Mouse (Mus musculus) layer of hippocampus, adult 18-20 months (tissue): ENCODE results near the gene Tpbpa. TPM values are rescaled to one million over a fixed set of nuclear protein-coding genes. Genes with fewer than 3 reads are reported as not detected.
"Not testable (repeated sequence)": the region's sequence is repeated elsewhere in the genome, so short reads cannot be mapped to it uniquely, and the experiment has no call there.

ENCODE experiments used
- DNase-seq, 2 experiments: peaks; one replicate each; pipeline ENCODE4 v3.0.0; 2022; ENCODE audit warnings: low spot score in 2 of 2
- long read RNA-seq: library from polyadenylated mRNA; stranded (forward); transcript quantifications from one replicate; pipeline ENCODE4 v2.0.0, GENCODE M21; 2021
- total RNA-seq, 2 experiments: library from RNA; stranded (reverse); gene quantifications; 2 replicates each; pipeline ENCODE4 v1.2.3; 2021

Gene Tpbpa
- not detected for total RNA-seq
- long read RNA-seq: 0 reads

DNA sequence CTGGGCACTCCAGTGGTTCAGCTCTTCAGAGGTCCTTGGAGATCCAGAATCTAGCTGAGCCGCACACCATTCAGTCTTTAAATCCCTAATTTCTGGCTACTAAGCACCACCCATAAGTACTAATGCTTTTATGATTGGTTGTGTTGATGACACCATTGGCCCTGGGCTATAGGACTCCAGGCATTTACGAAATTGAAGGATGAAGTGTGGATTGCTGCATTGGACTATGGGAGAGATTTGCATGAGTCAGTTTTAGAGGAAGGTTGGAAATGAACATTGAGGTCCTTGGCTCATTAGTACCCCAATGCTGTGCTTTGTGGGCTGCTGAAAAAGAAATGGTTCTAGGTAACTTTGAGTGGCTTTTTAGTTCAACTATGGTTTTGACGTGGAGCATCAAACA is at the start of gene Tpbpa:
Gene Tpbpa (minus strand): TSS at position 101 of the 400 bp plus-strand sequence.
- DNase-seq: not testable (repeated sequence)

DNA sequence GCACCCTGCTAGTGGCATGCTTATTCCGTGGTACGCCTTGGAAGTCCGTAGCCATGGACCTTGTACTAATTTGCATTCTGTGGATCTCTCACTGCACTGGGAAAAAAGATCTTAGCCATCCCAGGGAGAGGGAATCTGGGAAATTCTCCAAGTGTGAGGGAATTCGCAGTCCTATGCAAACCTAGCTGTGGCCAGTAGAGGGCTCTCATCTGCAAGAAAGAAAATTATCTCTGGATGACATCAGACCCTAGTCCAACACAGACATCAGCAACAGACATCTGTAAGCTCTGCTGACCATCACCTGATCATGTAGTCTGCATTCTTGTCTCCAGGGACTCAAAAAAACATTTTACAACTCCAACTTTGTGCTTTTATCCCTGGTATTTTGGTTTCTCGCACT is 45.1 kb upstream of the Tpbpa start:
- DNase-seq: not testable (repeated sequence)

DNA sequence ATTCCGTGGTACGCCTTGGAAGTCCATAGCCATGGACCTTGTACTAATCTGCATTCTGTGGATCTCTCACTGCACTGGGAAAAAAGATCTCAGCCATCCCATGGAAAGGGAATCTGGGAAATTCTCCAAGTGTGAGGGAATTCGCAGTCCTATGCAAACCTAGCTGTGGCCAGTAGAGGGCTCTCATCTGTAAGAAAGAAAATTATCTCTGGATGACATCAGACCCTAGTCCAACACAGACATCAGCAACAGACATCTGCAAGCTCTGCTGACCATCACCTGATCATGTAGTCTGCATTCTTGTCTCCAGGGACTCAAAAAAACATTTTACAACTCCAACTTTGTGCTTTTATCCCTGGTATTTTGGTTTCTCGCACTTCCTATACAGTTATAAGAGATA is 30.5 kb upstream of the Tpbpa start:
- not testable (repeated sequence) for DNase-seq

DNA sequence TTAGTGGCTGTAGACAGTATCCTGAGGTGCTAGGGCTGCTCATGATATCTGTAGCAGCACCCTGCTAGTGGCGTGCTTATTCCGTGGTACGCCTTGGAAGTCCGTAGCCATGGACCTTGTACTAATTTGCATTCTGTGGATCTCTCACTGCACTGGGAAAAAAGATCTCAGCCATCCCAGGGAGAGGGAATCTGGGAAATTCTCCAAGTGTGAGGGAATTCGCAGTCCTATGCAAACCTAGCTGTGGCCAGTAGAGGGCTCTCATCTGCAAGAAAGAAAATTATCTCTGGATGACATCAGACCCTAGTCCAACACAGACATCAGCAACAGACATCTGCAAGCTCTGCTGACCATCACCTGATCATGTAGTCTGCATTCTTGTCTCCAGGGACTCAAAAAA is 22.2 kb upstream of the Tpbpa start:
- not testable (repeated sequence) for DNase-seq

DNA sequence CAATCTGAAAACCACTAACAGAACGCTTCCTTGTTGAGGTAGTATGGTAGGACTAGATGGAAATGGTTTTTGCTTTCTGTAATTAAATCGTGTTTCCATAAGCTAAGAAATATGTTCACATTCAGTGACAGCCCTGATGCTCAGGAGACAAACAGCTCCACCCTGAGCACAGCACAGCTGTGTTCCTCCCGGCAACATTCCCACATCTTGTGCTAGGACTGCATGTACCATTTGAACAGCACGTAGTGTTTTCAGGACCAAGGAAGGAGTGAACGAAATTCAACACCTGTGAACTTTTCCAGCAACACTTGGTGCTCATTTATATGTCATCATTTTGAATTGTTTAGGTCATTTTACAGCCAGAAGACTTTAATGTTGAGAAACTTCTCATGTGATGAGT is 19.9 kb upstream of the Tpbpa start:
- no peak for DNase-seq

DNA sequence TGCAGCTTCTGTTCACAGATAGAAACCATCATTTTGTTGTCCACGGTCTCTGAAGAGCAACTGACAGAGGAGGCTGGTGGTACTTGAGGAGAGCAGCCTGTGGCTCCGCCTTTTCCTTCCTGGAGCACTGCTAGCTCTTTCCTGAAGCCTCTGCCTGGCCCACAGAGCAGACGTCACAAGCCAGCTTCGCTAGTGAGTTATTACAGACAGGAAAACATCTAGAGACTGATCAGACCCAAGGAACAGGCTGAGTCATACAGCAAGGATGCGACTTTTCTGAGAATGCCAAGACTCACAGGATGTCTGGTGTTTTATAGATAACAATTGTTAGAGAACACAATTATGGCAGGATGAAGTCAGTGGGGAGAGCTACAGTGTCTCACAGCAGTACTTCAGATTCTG is 5.3 kb downstream of the Tpbpa start, which contains the start of the genes Gm49391 and Ctla2a:
Gene Gm49391 (minus strand): TSS at position 72 of the 402 bp plus-strand sequence.
Gene Ctla2a (minus strand): TSS at position 126 of the 402 bp plus-strand sequence.
- DNase-seq: no peak

DNA sequence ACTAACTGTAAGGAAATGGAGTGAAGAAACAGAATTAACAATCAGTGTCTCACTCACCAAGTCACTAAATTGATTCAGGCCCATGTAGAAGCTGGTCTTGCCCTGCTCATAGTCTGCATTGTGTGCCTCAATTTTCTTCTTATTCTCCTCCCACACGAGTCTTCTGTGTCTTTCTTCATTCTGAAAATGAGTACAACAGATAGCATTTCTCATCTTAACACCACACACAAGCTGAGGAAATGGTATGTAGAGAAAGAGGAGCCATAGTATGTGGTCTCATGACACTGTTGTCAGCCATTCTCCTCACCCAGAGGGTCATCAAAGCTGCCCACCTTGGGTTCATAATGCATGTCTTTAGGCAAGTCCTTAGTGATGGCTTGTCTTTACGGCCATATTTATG is 6.3 kb downstream of the Tpbpa start, which contains the start of gene Gm49393:
Gene Gm49393 (minus strand): TSS at position 101 of the 400 bp plus-strand sequence.
- DNase-seq: not testable (repeated sequence)

DNA sequence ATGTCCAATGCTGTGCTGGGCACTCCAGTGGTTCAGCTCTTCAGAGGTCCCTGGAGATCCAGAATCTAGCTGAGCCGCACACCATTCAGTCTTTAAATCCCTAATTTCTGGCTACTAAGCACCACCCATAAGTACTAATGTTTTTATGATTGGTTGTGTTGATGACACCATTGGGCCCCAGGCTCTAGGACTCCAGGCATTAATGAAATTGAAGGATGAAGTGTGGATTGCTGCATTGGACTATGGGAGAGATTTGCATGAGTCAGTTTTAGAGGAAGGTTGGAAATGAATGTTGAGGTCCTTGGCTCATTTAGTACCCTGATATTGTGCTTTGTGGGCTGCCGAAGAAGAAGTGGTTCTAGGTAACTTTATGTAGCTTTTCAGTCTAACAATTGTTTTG is 37.0 kb downstream of the Tpbpa start, which contains the start of gene Tpbpb:
Gene Tpbpb (minus strand): TSS at position 101 of the 400 bp plus-strand sequence.
- DNase-seq: not testable (repeated sequence)

DNA sequence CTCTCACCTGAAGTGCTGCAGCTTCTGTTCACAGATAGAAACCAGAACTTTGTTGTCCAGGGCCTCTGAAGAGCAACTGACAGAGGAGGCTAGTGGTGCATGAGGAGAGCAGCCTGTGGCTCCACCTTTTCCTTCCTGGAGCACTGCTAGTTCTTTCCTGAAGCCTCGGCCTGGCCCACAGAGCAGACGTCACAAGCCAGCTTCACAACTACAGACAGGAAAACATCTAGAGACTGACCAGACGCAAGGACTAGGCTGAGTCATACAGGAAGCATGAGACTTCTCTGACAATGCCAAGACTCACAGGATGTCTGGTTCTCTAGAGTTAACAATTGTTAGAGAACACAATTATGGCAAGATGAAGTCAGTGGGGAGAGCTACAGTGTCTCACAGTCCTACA is 44.5 kb downstream of the Tpbpa start, which contains the start of gene Ctla2b:
Gene Ctla2b (minus strand): TSS at position 120 of the 400 bp plus-strand sequence.
- DNase-seq: peak in 1 of 2 experiments; percentile 0

DNA sequence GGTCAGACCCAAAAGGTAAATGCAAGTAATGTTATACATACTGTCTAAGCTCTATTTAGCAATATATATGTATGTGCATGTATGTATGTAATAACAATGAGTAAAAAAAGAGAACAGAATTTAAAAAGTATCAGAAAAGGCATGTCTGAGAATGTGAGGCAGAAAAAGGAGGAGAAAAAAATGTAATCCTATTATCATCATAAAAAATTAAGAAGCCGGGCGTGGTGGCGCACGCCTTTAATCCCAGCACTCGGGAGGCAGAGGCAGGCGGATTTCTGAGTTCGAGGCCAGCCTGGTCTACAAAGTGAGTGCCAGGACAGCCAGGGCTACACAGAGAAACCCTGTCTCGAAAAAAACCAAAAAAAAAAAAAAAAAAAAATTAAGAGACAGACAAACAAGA is 45.0 kb downstream of the Tpbpa start, which contains the start of gene Gm49392:
Gene Gm49392 (minus strand): TSS at position 101 of the 400 bp plus-strand sequence.
- DNase-seq: not testable (repeated sequence)

DNA sequence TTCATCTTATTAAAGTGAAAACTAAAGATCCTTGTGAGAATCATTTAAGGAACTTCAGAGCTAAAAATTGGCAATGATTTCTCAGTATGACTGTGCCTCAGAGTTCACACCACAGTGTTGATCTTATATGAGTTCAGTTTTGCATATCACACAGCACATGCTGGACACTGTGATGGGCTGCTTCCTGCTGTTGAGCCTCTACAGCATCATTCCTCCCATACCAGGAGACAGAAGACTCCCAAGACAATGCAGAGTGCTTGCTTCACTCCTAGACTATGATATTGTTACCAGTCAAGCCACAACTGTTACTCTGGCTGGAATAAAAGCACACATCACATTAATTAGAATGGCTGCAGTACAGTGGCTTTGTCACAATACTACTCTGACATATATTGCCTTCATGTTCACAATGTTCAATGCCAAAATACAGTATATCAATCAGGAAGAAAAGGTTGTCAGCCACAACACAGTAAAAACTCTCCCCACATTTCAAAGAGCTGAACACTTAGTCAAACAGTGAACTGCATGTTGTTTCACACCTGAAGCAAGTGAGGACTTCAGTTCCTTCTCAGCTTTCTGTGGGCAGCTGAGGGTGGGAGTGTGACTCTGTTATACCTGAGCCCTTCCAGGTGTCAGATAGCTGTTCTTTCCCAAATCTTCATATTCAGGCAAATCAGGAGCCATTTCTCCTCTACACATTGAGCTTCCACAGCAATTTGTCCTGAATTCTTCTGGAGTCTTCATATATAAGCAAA is 46.2 kb downstream of the Tpbpa start:
- no peak for DNase-seq

DNA sequence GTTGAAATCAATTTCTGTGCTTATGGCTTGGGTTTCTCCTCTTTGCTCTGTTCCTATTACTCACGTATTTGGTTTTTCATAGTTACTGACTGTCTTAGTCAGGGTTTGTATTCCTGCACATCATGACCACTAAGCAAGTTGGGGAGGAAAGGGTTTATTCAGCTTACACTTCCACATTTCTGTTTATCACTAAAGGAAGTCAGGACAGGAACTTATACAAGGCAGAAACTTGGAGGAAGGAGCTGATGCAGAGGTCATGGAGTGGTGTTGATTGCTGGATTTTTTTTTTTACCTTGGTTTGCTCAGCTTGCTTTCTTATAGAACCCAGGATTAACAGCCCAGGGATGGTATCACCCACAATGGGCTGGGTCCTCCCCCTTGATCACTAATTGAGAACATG is 49.5 kb downstream of the Tpbpa start:
- DNase-seq: no peak

Other genes starting within 250 kb of the Tpbpa start
- not detected for gene BC051665, start 155.6 kb downstream of the Tpbpa start, total RNA-seq
- not detected for gene Ctsll3, start 139.1 kb downstream of the Tpbpa start, total RNA-seq
- gene 4930486L24Rik, start 77.5 kb downstream of the Tpbpa start, total RNA-seq: under 1 TPM; 0.30 to 0.36 TPM
- gene Gm49392, start 45.1 kb downstream of the Tpbpa start, total RNA-seq: not detected
- 1 to 10 TPM; 2.2 to 2.3 TPM for gene Ctla2b, start 44.5 kb downstream of the Tpbpa start, total RNA-seq
- not detected for gene Tpbpb, start 37.1 kb downstream of the Tpbpa start, total RNA-seq
- not detected for gene Gm49393, start 6.4 kb downstream of the Tpbpa start, total RNA-seq
- gene Gm49391, start 5.4 kb downstream of the Tpbpa start, total RNA-seq: not detected
- 10 to 100 TPM; 16.0 to 19.5 TPM for gene Ctla2a, start 5.4 kb downstream of the Tpbpa start, total RNA-seq
- not detected for gene Ctsj, start 64.0 kb upstream of the Tpbpa start, total RNA-seq
- not detected for gene Ctsq, start 98.6 kb upstream of the Tpbpa start, total RNA-seq
- gene Ctsr, start 222.3 kb upstream of the Tpbpa start, total RNA-seq: not detected